Mouse (Mus musculus): ENCODE measurements around the gene Suv39h2. TPM values are rescaled to one million over a fixed set of nuclear protein-coding genes. Genes with fewer than 3 reads are reported as not detected.

Suv39h2 gene
- polyA plus RNA-seq, 1 experiment from 2014 or later = 26.1 TPM

DNA sequence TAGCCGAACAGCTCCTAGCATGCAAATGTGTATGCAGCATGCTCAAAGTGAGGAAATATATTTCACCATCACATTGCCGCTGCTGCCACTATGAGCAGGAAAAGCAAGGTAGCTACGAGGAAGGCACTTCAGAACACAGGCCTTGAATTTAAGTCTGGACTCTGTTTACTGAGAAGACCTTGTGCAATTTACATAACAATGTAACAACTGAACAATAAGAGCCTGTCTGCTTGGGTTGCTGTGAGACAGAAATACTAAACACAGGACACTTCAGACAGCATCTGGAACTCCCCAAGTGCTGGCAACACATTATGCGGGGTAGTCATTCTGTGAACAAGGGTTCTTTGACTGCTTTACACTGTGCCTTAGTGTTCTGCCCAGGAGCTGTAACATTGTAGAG is 54.7 kb downstream of the Suv39h2 start:
- no peak for ATAC-seq (ENCODE audit: low FRiP score, low read depth)
- WGBS = 33% methylated on average over 4 of the region's 4 CpGs

DNA sequence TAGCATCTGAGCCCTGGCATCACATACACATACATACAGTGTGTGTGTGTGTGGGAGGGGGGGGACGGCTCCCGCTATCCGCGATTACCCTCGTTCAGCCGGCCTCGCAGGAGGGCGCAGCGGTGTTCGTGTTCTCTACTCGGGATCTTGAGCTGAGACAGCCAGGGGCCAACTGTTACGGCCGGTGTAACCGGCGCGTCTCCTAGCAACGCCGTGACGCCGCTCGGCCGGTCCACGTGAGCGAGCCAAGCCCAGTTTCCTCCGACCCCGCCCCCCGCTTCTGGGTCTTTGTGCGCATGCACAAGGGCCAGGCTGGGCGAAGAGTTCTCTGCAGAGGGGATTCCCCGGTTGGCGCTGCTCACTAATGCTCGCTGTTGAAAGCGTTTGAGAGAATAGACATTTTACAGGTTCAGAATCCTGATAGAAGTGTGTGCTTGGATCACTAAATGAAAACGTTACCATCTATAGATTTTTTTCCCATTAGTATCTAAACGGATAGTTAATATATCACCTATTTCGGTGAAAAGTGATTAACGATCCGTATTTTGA is 55.9 kb downstream of the Suv39h2 start:
- H3K9me3 ChIP-seq = no peaks in the 10 kb centered on the region
- peak overlapping the region; percentile 30; the same call in 1 of the 2 replicates for H3K9ac ChIP-seq
- H3K36me3 ChIP-seq = no peaks in the 10 kb centered on the region
- ATAC-seq (ENCODE audit: low FRiP score, low read depth) = peak; percentile 92
- WGBS = 1% methylated on average over 38 of the region's 38 CpGs
- H3K4me2 ChIP-seq (replicated peaks) = peak overlapping the region; percentile 65
- H3K27me3 ChIP-seq (replicated peaks) = peaks cover 7% of the 10 kb centered on the region; the same call in 1 of the 2 replicates
- H3K4me1 ChIP-seq = no peaks in the 10 kb centered on the region; the same call in 1 of the 2 replicates
- H3K4me3 ChIP-seq = peak overlapping the region; percentile 48
- H3K27ac ChIP-seq = no peak overlapping the region

More for the DNA sequence above, 54.7 kb downstream of the Suv39h2 start:
- Histone ChIP-seq H3K4me2 (replicated peaks) (no peak overlapping the region), H3K4me3 (no peak overlapping the region), H3K9me3 (no peaks in the 10 kb centered on the region), H3K4me1 (peaks cover 7% of the 10 kb centered on the region; the same call in 1 of the 2 replicates), H3K9ac (no peak overlapping the region), H3K27ac (no peak overlapping the region), H3K36me3 (no peaks in the 10 kb centered on the region), H3K27me3 (replicated peaks) (peaks cover 7% of the 10 kb centered on the region; the same call in 1 of the 2 replicates)

DNA sequence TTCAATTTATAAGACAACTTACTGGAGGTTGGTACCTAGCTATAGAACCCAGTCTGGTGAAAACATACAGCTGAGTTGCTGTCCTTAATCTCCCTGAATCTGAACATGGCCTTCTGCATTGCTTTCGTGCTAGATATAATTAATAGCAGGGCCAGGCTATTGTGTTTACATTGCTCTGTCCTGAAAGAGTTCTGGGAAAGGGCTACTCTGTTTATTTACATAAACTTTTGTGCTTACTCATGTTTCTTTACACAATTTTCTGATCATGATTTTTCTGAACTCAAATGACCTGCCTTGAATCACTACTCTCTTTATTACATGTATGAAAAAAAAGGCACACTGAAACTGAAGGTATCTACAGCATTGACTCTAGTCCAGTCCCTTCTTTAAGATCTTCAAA is 59.2 kb downstream of the Suv39h2 start:
- no peak overlapping the region for H3K27ac ChIP-seq
- H3K36me3 ChIP-seq = no peaks in the 10 kb centered on the region
- H3K27me3 ChIP-seq (replicated peaks) = peaks cover 7% of the 10 kb centered on the region; the same call in 1 of the 2 replicates
- no peak overlapping the region for H3K4me2 ChIP-seq (replicated peaks)
- 59% methylated on average over 1 of the region's 1 CpGs for WGBS
- H3K4me1 ChIP-seq = no peaks in the 10 kb centered on the region; the same call in 1 of the 2 replicates
- ATAC-seq (ENCODE audit: low FRiP score, low read depth) = no peak
- H3K4me3 ChIP-seq = no peak overlapping the region
- H3K9me3 ChIP-seq = no peaks in the 10 kb centered on the region
- no peak overlapping the region for H3K9ac ChIP-seq

- no peak overlapping the region for H3K9ac ChIP-seq
- H3K27ac ChIP-seq = no peak overlapping the region
- no peak overlapping the region for H3K4me2 ChIP-seq (replicated peaks)
- H3K4me1 ChIP-seq = no peaks in the 10 kb centered on the region
- ATAC-seq (ENCODE audit: low FRiP score, low read depth) = no peak
- H3K9me3 ChIP-seq = no peaks in the 10 kb centered on the region
- no peaks in the 10 kb centered on the region for H3K36me3 ChIP-seq
- H3K4me3 ChIP-seq = no peak overlapping the region
- 36% methylated on average over 4 of the region's 4 CpGs for WGBS
- peaks cover 7% of the 10 kb centered on the region; the same call in 1 of the 2 replicates for H3K27me3 ChIP-seq (replicated peaks)
Measured at GRCm38 (mm10) chr2:3414241-3414640, 60.6 kb downstream of the Suv39h2 start.

DNA sequence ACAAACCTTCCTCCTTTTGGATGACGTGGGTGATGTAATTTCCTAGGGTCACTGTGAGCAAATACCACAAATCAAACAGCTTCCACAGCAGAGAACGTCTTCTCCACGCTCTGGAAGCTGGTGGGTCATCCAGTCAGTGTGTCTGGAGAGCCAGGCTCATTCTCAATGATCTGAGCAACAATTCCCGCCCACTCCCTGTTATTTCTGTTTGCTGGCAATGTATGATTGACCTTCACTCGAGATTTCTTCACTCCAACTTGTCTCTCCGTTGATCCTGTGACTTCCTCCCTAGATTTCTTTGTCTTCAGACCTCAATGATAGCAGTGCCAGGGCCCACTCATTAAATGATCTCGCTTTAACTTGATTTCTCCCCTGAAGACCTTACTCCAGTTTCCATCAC is 67.1 kb downstream of the Suv39h2 start:
- H3K27me3 ChIP-seq (replicated peaks) = no peaks in the 10 kb centered on the region
- H3K4me3 ChIP-seq = no peak overlapping the region
- 84% methylated on average over 7 of the region's 7 CpGs for WGBS
- H3K36me3 ChIP-seq = no peaks in the 10 kb centered on the region
- H3K9me3 ChIP-seq = no peaks in the 10 kb centered on the region
- no peak overlapping the region for H3K4me2 ChIP-seq (replicated peaks)
- no peak overlapping the region for H3K27ac ChIP-seq
- no peaks in the 10 kb centered on the region for H3K4me1 ChIP-seq
- H3K9ac ChIP-seq = no peak overlapping the region
- no peak for ATAC-seq (ENCODE audit: low FRiP score, low read depth)

- H3K27me3 ChIP-seq (replicated peaks) = no peaks in the 10 kb centered on the region
- ATAC-seq (ENCODE audit: low FRiP score, low read depth) = no peak
- no peaks in the 10 kb centered on the region for H3K36me3 ChIP-seq
- no peak overlapping the region for H3K4me2 ChIP-seq (replicated peaks)
- no peaks in the 10 kb centered on the region for H3K9me3 ChIP-seq
- WGBS = 88% methylated on average over 4 of the region's 4 CpGs
- no peak overlapping the region for H3K9ac ChIP-seq
- H3K27ac ChIP-seq = no peak overlapping the region
- H3K4me1 ChIP-seq = no peaks in the 10 kb centered on the region
- H3K4me3 ChIP-seq = no peak overlapping the region
Measured at GRCm38 (mm10) chr2:3405981-3406380, 68.8 kb downstream of the Suv39h2 start.

Other genes with a start within 250 kb of the Suv39h2 start
- gene Nmt2, start 190.8 kb downstream of the Suv39h2 start, polyA plus RNA-seq (2016; fragmentation: Nextera tagmentation; extraction: Ambion mirVana) = 55.4 and 57.9 TPM in 2 replicates
- 12.3 and 13.8 TPM in 2 replicates for gene Rpp38, start 142.4 kb downstream of the Suv39h2 start, polyA plus RNA-seq (2016; fragmentation: Nextera tagmentation; extraction: Ambion mirVana)
- gene Acbd7, start 138.9 kb downstream of the Suv39h2 start, polyA plus RNA-seq (2016; fragmentation: Nextera tagmentation; extraction: Ambion mirVana) = 1.1 TPM in 1 of 2 replicates, not detected in the other
- not detected in 2 replicates for gene Olah, start 77.8 kb downstream of the Suv39h2 start, polyA plus RNA-seq (2016; fragmentation: Nextera tagmentation; extraction: Ambion mirVana)
- gene Meig1, start 52.4 kb downstream of the Suv39h2 start, polyA plus RNA-seq (2016; fragmentation: Nextera tagmentation; extraction: Ambion mirVana) = 0.52 and 1.1 TPM in 2 replicates
- gene Dclre1c, start 50.9 kb downstream of the Suv39h2 start, polyA plus RNA-seq (2016; fragmentation: Nextera tagmentation; extraction: Ambion mirVana) = 8.1 and 8.5 TPM in 2 replicates
- 9.0 and 9.3 TPM in 2 replicates for gene Gm45902, start 37.8 kb upstream of the Suv39h2 start, polyA plus RNA-seq (2016; fragmentation: Nextera tagmentation; extraction: Ambion mirVana)
- gene Hspa14, start 37.8 kb upstream of the Suv39h2 start, polyA plus RNA-seq (2016; fragmentation: Nextera tagmentation; extraction: Ambion mirVana) = 82.9 and 84.2 TPM in 2 replicates
- gene Cdnf, start 38.0 kb upstream of the Suv39h2 start, polyA plus RNA-seq (2016; fragmentation: Nextera tagmentation; extraction: Ambion mirVana) = 0.08 and 0.23 TPM in 2 replicates
- 41.1 and 51.8 TPM in 2 replicates for gene Fam107b, start 95.5 kb upstream of the Suv39h2 start, polyA plus RNA-seq (2016; fragmentation: Nextera tagmentation; extraction: Ambion mirVana)